Mouse (Mus musculus) lung, embryonic 14.5 days (tissue): ENCODE results near the gene Ptpn14. TPM values are rescaled to one million over a fixed set of nuclear protein-coding genes. Genes with fewer than 3 reads are reported as not detected.

Experiments
- ATAC-seq: fragments of 200-750 bp; cut with Nextera tagmentation; 2 replicates; pipeline ENCODE4 v1.8.0; 2017; ENCODE audit warnings: mild to moderate bottlenecking, moderate TSS enrichment, moderate library complexity; ENCODE audit not compliant: insufficient read depth
- DNase-seq: peaks from one replicate; pipeline ENCODE4 v3.0.0-alpha.2; 2015
- H3K27ac ChIP-seq: fragments of 300-500 bp; sonication (generic); 2 replicates; pipeline ENCODE4 v1.5.1; 2014; ENCODE audit warnings: low read depth, mild to moderate bottlenecking, moderate library complexity
- H3K27me3 ChIP-seq: fragments of 300-500 bp; sonication (generic); 2 replicates; pipeline ENCODE4 v1.6.1; 2014; ENCODE audit warnings: low read length, control low read depth; ENCODE audit not compliant: insufficient read depth
- H3K36me3 ChIP-seq: fragments of 300-500 bp; sonication (generic); 2 replicates; pipeline ENCODE4 v1.6.1; 2014; ENCODE audit warnings: control low read depth; ENCODE audit not compliant: insufficient read depth
- H3K4me1 ChIP-seq: fragments of 300-500 bp; sonication (generic); 2 replicates; pipeline ENCODE4 v1.6.1; 2014; ENCODE audit warnings: antibody characterized with exemption, control low read depth; ENCODE audit not compliant: insufficient read depth
- H3K4me2 ChIP-seq: fragments of 300-500 bp; sonication (generic); 2 replicates; pipeline ENCODE4 v1.6.1; 2014; ENCODE audit warnings: mild to moderate bottlenecking
- H3K4me3 ChIP-seq: fragments of 300-500 bp; sonication (generic); 2 replicates; pipeline ENCODE4 v1.5.1; 2014; ENCODE audit warnings: low read depth, low read length
- H3K9ac ChIP-seq: fragments of 300-500 bp; sonication (generic); 2 replicates; pipeline ENCODE4 v1.6.1; 2014
- H3K9me3 ChIP-seq: fragments of 300-500 bp; sonication (generic); 2 replicates; pipeline ENCODE4 v1.6.1; 2016; ENCODE audit warnings: low read depth, low read length, control low read depth
- CTCF ChIP-seq: IDR thresholded peaks from 2 replicates; pipeline ENCODE4 v1.5.1; 2016; ENCODE audit warnings: antibody characterized with exemption, low read depth
- WGBS: fragments of 180-500 bp; shearing (Covaris S2); extraction: QIAGEN DNeasy Blood & Tissue Kit; methylation state at CpG from one replicate; pipeline ENCODE4 v1.1.7; 2014; 5-methylcytosine and 5-hydroxymethylcytosine counted together
- polyA plus RNA-seq: library from polyadenylated mRNA; unstranded; fragments of >200 nt; fragmentation: Nextera tagmentation; extraction: Ambion mirVana; gene quantifications from 2 replicates; pipeline ENCODE4 v1.2.1, GENCODE M21; 2014

Ptpn14 gene
- polyA plus RNA-seq, 1 experiment from 2014 or later = 10.3 TPM

DNA sequence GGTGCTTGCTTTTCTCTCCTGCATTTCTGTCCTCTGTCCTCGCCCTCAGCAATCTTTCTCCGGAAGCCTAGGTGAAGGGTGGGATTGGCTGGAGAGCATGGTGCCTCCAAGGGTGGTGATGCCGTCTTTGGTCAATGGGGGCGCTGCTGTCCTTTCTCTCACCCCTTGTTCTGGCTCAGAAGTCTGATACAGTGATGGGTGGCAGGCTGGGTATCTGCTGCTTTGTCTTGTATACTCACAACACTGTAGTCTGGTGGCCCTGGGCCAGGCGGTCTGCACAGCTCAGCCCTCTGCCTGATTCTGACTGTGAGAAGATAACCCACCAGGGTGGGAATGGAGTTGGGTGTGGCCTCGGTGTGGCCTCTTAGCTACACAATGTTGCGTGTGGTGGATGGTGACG, 142.5 kb downstream of the Ptpn14 start:
- 79% methylated on average over 8 of the region's 8 CpGs for WGBS
- H3K4me1 ChIP-seq = peaks cover 13% of the 10 kb centered on the region

DNA sequence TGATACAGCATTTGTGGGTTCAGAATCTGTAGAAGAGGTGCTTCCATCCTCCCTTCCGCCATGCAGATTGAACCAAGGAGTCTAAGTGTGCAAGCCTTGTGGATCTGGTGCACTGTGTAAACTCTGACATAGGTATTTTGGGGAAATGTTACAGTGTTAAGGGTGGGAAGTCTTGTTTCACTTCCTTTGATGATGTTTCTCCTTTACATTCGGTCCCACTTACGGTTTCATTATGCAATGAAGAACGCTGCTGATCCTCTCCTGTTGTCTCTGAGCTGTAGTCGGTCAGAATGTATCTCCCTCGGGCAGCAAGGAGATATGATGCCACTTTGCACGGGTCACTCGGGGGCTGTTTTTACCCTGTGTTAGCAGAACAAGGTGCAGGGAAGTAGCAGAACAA, 143.6 kb downstream of the Ptpn14 start:
- H3K9me3 ChIP-seq = no peaks in the 10 kb centered on the region
- H3K36me3 ChIP-seq = peaks cover 15% of the 10 kb centered on the region; the same call in 1 of the 2 replicates
- H3K4me1 ChIP-seq = peaks cover 13% of the 10 kb centered on the region
- no peak overlapping the region for H3K4me3 ChIP-seq
- no peak for TF ChIP-seq CTCF
- ATAC-seq (no peak), DNase-seq (no peak)
- 89% methylated on average over 8 of the region's 8 CpGs for WGBS
- H3K27me3 ChIP-seq = no peaks in the 10 kb centered on the region
- no peak overlapping the region for H3K4me2 ChIP-seq
- no peak overlapping the region for H3K27ac ChIP-seq
- no peak overlapping the region for H3K9ac ChIP-seq

More for the DNA sequence above, 142.5 kb downstream of the Ptpn14 start:
- Histone ChIP-seq H3K9ac (no peak overlapping the region), H3K27me3 (no peaks in the 10 kb centered on the region), H3K27ac (no peak overlapping the region), H3K4me2 (no peak overlapping the region), H3K9me3 (no peaks in the 10 kb centered on the region), H3K4me3 (no peak overlapping the region), H3K36me3 (peaks cover 18% of the 10 kb centered on the region)
- DNase-seq (no peak), ATAC-seq (no peak)
- TF ChIP-seq CTCF = peak; percentile 37

DNA sequence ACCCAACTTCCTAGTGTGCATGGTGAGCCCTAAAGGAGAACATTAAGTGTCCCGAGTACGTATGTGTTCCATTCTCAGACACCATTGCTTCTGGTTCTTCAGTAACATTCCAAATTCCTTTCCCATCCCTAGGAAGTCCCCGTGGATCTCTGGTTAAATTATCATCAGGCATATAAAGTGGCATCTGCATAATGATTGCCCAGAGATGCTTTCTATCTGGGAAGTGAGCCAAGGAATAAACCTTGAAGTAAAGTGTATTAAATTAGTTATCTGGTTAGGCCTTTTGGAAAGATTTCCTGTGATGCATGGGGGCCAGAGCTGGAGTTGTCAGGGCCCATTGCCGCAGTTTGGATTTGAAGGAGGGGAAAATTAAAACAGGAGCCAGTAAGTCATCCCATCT, 144.0 kb downstream of the Ptpn14 start:
- Histone ChIP-seq H3K4me3 (no peak overlapping the region), H3K9ac (no peak overlapping the region), H3K27ac (no peak overlapping the region), H3K4me1 (peaks cover 11% of the 10 kb centered on the region), H3K9me3 (no peaks in the 10 kb centered on the region), H3K4me2 (no peak overlapping the region), H3K27me3 (no peaks in the 10 kb centered on the region), H3K36me3 (peaks cover 15% of the 10 kb centered on the region; the same call in 1 of the 2 replicates)
- DNase-seq (no peak), ATAC-seq (no peak)
- TF ChIP-seq CTCF = no peak
- 68% methylated on average over 4 of the region's 4 CpGs for WGBS

DNA sequence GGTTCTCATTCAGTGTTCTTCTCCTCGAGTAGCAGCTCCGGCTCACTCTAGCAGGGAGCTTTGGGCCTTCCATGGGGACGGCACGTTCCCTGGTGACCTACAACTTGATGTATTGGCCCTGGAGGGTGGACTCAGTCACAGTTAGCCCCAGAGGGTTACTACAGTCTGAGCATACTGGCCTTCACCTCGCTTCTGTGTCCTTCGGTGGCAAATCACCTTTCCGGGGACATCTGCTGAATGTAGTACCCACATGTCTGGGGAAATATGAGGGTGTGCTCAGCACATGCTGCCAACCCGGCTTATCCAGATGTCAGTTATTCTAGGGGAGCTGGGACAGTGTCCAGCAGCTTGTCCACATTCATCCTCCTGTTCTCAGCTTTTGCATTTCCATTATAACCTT, 145.5 kb downstream of the Ptpn14 start:
- Histone ChIP-seq H3K27ac (no peak overlapping the region), H3K9me3 (no peaks in the 10 kb centered on the region), H3K4me1 (no peaks in the 10 kb centered on the region; the same call in 1 of the 2 replicates), H3K27me3 (no peaks in the 10 kb centered on the region), H3K9ac (no peak overlapping the region), H3K4me3 (no peak overlapping the region), H3K4me2 (no peak overlapping the region), H3K36me3 (peaks cover 15% of the 10 kb centered on the region; the same call in 1 of the 2 replicates)
- no peak for DNase-seq
- ATAC-seq = no peak
- WGBS = 70% methylated on average over 8 of the region's 8 CpGs
- TF ChIP-seq CTCF = no peak

DNA sequence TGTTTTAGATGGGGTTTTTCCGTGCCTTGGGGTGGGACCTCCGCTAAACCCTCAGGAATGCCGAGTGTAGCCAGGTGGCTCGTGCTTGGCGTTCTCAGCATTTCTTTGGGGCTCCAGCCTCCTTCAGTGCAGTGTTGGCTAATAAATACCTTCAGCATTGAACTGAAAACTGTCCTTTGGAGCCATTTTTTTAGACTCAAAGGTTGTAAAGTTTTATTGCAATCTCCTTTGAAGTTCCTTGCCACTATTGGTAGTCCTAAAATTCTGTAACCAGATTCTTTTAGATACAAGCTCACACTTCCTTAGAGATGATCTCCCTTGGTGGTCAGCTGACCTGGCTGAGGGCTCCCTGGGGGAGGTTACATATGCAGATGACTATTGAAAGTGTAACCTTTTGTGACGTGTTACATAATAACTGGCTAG, 147.4 kb downstream of the Ptpn14 start:
- no peak overlapping the region for H3K4me3 ChIP-seq
- H3K4me2 ChIP-seq = no peak overlapping the region
- ATAC-seq (peak; percentile 39; the same call in 1 of the 2 replicates), DNase-seq (peak; percentile 53)
- H3K36me3 ChIP-seq = peaks cover 12% of the 10 kb centered on the region; the same call in 1 of the 2 replicates
- H3K9me3 ChIP-seq = no peaks in the 10 kb centered on the region
- no peak overlapping the region for H3K9ac ChIP-seq
- H3K27ac ChIP-seq = peak overlapping the region; percentile 39
- no peak for TF ChIP-seq CTCF
- H3K27me3 ChIP-seq = no peaks in the 10 kb centered on the region
- H3K4me1 ChIP-seq = no peaks in the 10 kb centered on the region; the same call in 1 of the 2 replicates
- 23% methylated on average over 6 of the region's 6 CpGs for WGBS

DNA sequence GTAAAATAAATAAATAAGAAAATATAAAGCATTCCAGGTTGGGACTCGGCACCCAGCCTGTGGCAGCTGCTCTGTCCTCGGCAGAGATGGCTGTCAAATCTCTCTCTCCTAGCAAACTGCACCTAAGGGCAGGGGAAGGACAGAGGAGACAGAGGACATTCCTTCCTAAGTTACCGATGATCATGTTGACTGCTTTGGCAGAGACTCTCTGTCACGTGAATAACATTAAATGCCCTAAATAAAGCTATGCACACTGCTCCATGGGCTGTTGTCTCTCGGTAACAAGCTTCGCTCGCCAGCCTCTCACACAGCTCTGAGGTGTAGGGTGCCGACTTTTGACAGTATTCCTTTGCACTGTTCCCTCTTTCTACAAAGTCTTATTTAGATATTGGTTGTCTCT, 148.1 kb downstream of the Ptpn14 start:
- TF ChIP-seq CTCF = no peak
- 65% methylated on average over 8 of the region's 8 CpGs for WGBS
- Histone ChIP-seq H3K27ac (no peak overlapping the region; the same call in 1 of the 2 replicates), H3K9ac (no peak overlapping the region), H3K4me2 (no peak overlapping the region), H3K36me3 (peaks cover 6% of the 10 kb centered on the region; the same call in 1 of the 2 replicates), H3K4me1 (no peaks in the 10 kb centered on the region; the same call in 1 of the 2 replicates), H3K4me3 (no peak overlapping the region), H3K9me3 (no peaks in the 10 kb centered on the region), H3K27me3 (no peaks in the 10 kb centered on the region)
- no peak for ATAC-seq
- no peak for DNase-seq

DNA sequence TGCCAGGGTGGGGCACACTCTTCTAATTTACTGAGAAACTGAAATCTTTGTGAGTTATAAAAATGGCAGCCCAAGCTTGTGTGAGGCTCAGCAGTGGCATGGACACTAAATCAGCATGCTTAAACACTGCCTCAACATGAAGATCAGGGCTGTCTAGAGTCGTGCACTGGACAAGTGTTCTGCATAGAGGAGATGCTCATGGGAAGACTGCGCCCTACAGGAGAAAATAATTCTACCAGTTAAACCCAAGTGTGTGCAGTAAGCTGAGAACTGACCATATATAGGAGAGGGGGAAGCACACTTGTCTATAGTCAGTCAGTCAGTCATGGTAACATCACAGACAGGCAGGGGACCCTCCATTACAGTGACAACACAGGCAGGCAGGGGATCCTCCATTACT, 151.1 kb downstream of the Ptpn14 start:
- Histone ChIP-seq H3K4me3 (no peak overlapping the region), H3K4me1 (no peaks in the 10 kb centered on the region; the same call in 1 of the 2 replicates), H3K27me3 (no peaks in the 10 kb centered on the region), H3K9me3 (no peaks in the 10 kb centered on the region), H3K36me3 (peaks cover 8% of the 10 kb centered on the region; the same call in 1 of the 2 replicates), H3K27ac (no peak overlapping the region; the same call in 1 of the 2 replicates), H3K9ac (no peak overlapping the region), H3K4me2 (no peak overlapping the region)
- TF ChIP-seq CTCF = peak; percentile 28; the same call in 1 of the 2 replicates
- DNase-seq (peak; percentile 53), ATAC-seq (peak; percentile 47; the same call in 1 of the 2 replicates)
- WGBS = 51% methylated on average over 2 of the region's 2 CpGs
